Mouse (Mus musculus) stomach, embryonic 15.5 days (tissue): ENCODE results near the gene Ell. TPM values are rescaled to one million over a fixed set of nuclear protein-coding genes. Genes with fewer than 3 reads are reported as not detected.

Experiments used
- ATAC-seq: fragments of 200-750 bp; cut with Nextera tagmentation; 2 replicates; pipeline ENCODE4 v1.8.0; 2017; ENCODE audit warnings: low read depth, moderate number of reproducible peaks, moderate TSS enrichment; ENCODE audit not compliant: insufficient read depth, low FRiP score
- H3K27ac ChIP-seq: fragments of 300-500 bp; sonication (generic); 2 replicates; pipeline ENCODE4 v1.5.1; 2015; ENCODE audit warnings: mild to moderate bottlenecking, inconsistent platforms
- H3K27me3 ChIP-seq: fragments of 300-500 bp; sonication (generic); replicated peaks from 2 replicates; pipeline ENCODE4 v1.6.1; 2015; ENCODE audit warnings: inconsistent platforms
- H3K36me3 ChIP-seq: fragments of 300-500 bp; sonication (generic); 2 replicates; pipeline ENCODE4 v1.6.1; 2015; ENCODE audit warnings: inconsistent platforms
- H3K4me1 ChIP-seq: fragments of 300-500 bp; sonication (generic); 2 replicates; pipeline ENCODE4 v1.6.1; 2015; ENCODE audit warnings: inconsistent platforms
- H3K4me2 ChIP-seq: fragments of 300-500 bp; sonication (generic); 2 replicates; pipeline ENCODE4 v1.6.1; 2015; ENCODE audit warnings: mild to moderate bottlenecking, inconsistent platforms
- H3K4me3 ChIP-seq: fragments of 300-500 bp; sonication (generic); replicated peaks from 2 replicates; pipeline ENCODE4 v1.5.1; 2015; ENCODE audit warnings: inconsistent platforms
- H3K9ac ChIP-seq: fragments of 300-500 bp; sonication (generic); 2 replicates; pipeline ENCODE4 v1.6.1; 2015; ENCODE audit warnings: inconsistent platforms
- H3K9me3 ChIP-seq: fragments of 300-500 bp; sonication (generic); 2 replicates; pipeline ENCODE4 v1.6.1; 2016; ENCODE audit warnings: inconsistent platforms
- WGBS: fragments of 180-500 bp; shearing (Covaris S2); methylation state at CpG from one replicate; pipeline ENCODE4 v1.1.7; 2015; 5-methylcytosine and 5-hydroxymethylcytosine counted together
- polyA plus RNA-seq: library from polyadenylated mRNA; unstranded; fragments of >200 nt; fragmentation: Nextera tagmentation; extraction: Ambion mirVana; gene quantifications from 2 replicates; pipeline ENCODE4 v1.2.1, GENCODE M21; 2015

Gene Ell
- polyA plus RNA-seq: 16.1 and 17.7 TPM in 2 replicates

- H3K9ac ChIP-seq: peak within 1 kb of the TSS; percentile 83
- no peaks in the 10 kb centered on the region for H3K9me3 ChIP-seq
- peak; percentile 89 for ATAC-seq
- peak within 1 kb of the TSS; percentile 93 for H3K4me2 ChIP-seq
- H3K4me3 ChIP-seq: peak within 1 kb of the TSS; percentile 88
- no peaks in the 10 kb centered on the region for H3K27me3 ChIP-seq
- peaks cover 25% of the 10 kb centered on the region for H3K36me3 ChIP-seq
- WGBS: under 1% methylated on average over 57 of the region's 58 CpGs
- peaks cover 16% of the 10 kb centered on the region for H3K4me1 ChIP-seq
- H3K27ac ChIP-seq: peak within 1 kb of the TSS; percentile 96
Observed at GRCm38 (mm10) chr8:70539077-70539813, at the start of gene Ell. Gene Ell, plus strand, starts transcription at chr8:70539457.

DNA sequence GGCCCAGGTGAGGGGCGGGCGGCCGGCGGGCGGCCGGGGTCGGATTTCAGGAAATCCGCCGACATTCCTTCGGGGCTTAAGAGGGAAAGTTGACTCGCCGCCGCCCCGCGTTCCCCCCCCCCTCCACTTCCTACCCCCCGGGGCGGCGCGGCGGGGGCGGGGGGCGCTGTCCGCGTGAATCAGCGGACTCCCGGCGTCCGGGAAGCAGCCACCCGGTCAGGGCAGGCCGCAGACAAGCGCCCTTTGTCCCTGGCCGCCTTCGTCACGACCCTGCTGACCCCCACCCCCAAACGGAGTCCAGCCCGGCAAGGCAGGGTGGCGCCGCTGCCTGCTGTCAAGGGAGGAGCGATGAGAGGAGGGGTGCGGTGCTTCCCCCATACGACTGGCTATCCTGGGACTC is 49.7 kb upstream of the Ell start:
- Histone ChIP-seq H3K36me3 (no peaks in the 10 kb centered on the region), H3K4me2 (peak overlapping the region; percentile 65), H3K4me1 (peaks cover 56% of the 10 kb centered on the region), H3K9me3 (no peaks in the 10 kb centered on the region), H3K9ac (0 out of 2 replicates have a peak overlapping the region, but pooled peaks have one; percentile 1), H3K27ac (no peak overlapping the region), H3K4me3 (peak overlapping the region; percentile 35), H3K27me3 (peaks cover 96% of the 10 kb centered on the region)
- 3% methylated on average over 36 of the region's 41 CpGs for WGBS
- no peak for ATAC-seq

DNA sequence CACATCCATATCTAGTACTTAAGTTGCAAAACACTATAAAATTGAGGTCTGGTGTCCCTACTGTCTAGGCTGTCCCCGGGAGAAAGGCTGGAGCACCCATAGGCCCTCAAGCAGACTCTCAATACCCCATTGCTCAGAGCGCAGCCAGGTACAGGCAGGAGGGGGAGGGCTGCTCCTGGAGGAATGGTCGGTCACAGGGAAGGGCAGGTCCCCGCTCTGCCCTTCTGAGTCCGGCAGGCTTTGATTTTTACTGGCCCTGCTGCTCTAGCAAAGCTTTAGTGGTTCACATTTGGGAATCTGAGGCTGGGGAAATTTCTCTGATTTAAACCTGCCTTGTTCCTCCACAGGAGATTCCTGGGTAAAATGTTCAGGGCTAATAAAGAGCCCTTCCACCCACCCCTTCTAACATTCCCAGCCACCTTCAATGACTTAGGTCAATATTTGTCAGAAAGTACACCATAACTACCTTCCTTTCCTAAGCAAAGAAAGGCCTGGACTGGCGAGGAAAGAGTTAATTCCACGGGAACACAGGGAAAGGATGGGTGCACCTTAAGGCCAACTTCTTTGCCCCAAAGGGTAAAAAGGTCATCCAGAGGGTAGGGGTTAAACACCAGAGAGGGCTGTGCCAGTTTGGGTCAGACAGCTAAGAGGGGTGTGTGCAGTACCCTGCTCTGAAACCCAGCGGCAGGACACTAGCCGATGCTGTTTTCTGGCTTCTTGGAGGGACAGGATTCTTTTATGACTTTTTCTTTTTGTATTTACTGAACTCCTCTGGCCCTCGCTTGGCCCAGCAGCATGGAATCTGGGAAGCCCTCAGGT is 49.0 kb upstream of the Ell start:
- no peaks in the 10 kb centered on the region for H3K36me3 ChIP-seq
- peaks cover 96% of the 10 kb centered on the region for H3K27me3 ChIP-seq
- H3K4me1 ChIP-seq: peaks cover 57% of the 10 kb centered on the region
- no peak overlapping the region for H3K9ac ChIP-seq
- peak overlapping the region; percentile 35 for H3K4me3 ChIP-seq
- no peak overlapping the region for H3K27ac ChIP-seq
- WGBS: 25% methylated on average over 10 of the region's 10 CpGs
- H3K4me2 ChIP-seq: peak overlapping the region; percentile 65; the same call in 1 of the 2 replicates
- no peaks in the 10 kb centered on the region for H3K9me3 ChIP-seq
- no peak for ATAC-seq

GRCm38 (mm10) chr8:70490880-70491495 is 48.3 kb upstream of the Ell start:
- Histone ChIP-seq H3K9me3 (no peaks in the 10 kb centered on the region), H3K4me3 (no peak overlapping the region), H3K9ac (no peak overlapping the region), H3K4me2 (no peak overlapping the region; the same call in 1 of the 2 replicates), H3K27ac (no peak overlapping the region), H3K4me1 (peaks cover 57% of the 10 kb centered on the region), H3K27me3 (peaks cover 96% of the 10 kb centered on the region), H3K36me3 (no peaks in the 10 kb centered on the region)
- 9% methylated on average over 20 of the region's 20 CpGs for WGBS
- ATAC-seq: no peak

GRCm38 (mm10) chr8:70492664-70493640 is 46.3 kb upstream of the Ell start, which contains the start of gene Crlf1:
Gene Crlf1, plus strand, starts transcription at chr8:70493158.
- H3K27ac ChIP-seq: no peak within 1 kb of the TSS
- H3K4me2 ChIP-seq: peak within 1 kb of the TSS; percentile 82
- H3K4me1 ChIP-seq: peaks cover 51% of the 10 kb centered on the region
- peak within 1 kb of the TSS; percentile 39 for H3K4me3 ChIP-seq
- H3K9ac ChIP-seq: no peak within 1 kb of the TSS
- under 1% methylated on average over 70 of the region's 93 CpGs for WGBS
- ATAC-seq: no peak
- H3K27me3 ChIP-seq: peaks cover 98% of the 10 kb centered on the region
- H3K36me3 ChIP-seq: no peaks in the 10 kb centered on the region
- H3K9me3 ChIP-seq: no peaks in the 10 kb centered on the region

GRCm38 (mm10) chr8:70493692-70494415 is 45.4 kb upstream of the Ell start:
- 1% methylated on average over 47 of the region's 47 CpGs for WGBS
- Histone ChIP-seq H3K4me1 (peaks cover 42% of the 10 kb centered on the region), H3K4me3 (peak overlapping the region; percentile 39), H3K27me3 (peaks cover 98% of the 10 kb centered on the region), H3K9ac (no peak overlapping the region), H3K27ac (no peak overlapping the region), H3K9me3 (no peaks in the 10 kb centered on the region), H3K36me3 (no peaks in the 10 kb centered on the region), H3K4me2 (peak overlapping the region; percentile 82)
- ATAC-seq: no peak

- H3K27ac ChIP-seq: no peak overlapping the region
- no peak for ATAC-seq
- H3K4me1 ChIP-seq: peaks cover 35% of the 10 kb centered on the region
- H3K27me3 ChIP-seq: peaks cover 98% of the 10 kb centered on the region
- H3K9ac ChIP-seq: no peak overlapping the region
- H3K9me3 ChIP-seq: no peaks in the 10 kb centered on the region
- H3K36me3 ChIP-seq: no peaks in the 10 kb centered on the region
- peak overlapping the region; percentile 12; the same call in 1 of the 2 replicates for H3K4me3 ChIP-seq
- 4% methylated on average over 28 of the region's 28 CpGs for WGBS
- peak overlapping the region; percentile 82; the same call in 1 of the 2 replicates for H3K4me2 ChIP-seq
Observed at GRCm38 (mm10) chr8:70494416-70494945, 44.8 kb upstream of the Ell start.

DNA sequence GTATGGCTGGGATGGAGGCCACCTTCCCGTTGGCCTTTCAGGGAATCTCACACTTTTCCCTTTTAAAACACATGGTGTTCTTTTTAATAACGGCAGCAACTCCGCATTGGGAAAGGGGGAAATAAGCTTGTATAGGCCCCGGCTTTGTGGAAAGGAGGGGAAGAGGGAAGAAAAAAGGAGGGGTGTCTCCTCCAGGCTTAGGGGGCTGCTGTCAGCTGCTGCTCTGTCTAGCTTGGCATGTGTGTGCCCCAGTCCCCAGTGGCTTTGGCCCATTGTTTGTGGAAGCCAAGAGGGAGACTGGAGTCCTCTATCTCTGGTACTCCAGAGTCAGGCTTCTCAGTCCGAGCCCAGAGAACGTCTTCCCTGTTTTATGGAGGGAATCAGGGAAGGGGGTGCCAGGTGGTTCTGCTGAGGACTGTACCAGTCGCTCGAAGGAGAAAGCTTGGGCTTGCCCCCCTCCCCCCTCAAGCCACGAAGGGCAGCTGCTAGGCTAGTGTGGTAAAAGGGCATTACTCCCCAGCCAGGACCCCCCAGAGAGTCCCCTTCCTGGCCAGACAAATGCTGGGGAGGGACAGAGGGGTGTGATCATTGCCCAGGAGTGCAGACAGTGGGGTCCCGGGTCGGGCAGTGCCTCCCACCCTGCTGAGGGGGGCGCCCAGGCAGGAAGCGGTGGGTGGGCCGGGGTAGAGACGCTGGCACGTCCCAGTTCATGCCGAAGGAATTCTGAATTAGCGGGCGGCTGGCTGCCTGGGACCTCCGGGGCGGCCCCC is 44.1 kb upstream of the Ell start:
- Histone ChIP-seq H3K4me2 (no peak overlapping the region), H3K27me3 (peaks cover 98% of the 10 kb centered on the region), H3K27ac (no peak overlapping the region), H3K9ac (no peak overlapping the region), H3K4me3 (no peak overlapping the region; the same call in 1 of the 2 replicates), H3K9me3 (no peaks in the 10 kb centered on the region), H3K4me1 (peaks cover 30% of the 10 kb centered on the region), H3K36me3 (no peaks in the 10 kb centered on the region)
- WGBS: 8% methylated on average over 20 of the region's 21 CpGs
- ATAC-seq: no peak

DNA sequence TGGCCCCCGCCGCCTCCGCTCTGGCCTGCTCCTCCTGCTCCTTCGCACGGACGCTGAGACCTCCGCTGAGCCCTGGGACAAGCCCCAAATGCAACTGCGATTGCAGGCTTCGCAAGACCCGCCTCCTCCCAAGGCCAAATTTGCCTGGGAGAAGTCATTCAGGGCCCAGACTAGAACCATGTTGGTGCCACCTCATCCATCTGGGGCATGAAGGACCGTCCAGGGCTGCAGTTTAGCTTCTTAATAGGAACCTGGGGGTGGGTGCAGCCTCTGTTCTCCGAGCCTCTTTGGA is 43.5 kb upstream of the Ell start:
- H3K36me3 ChIP-seq: no peaks in the 10 kb centered on the region
- no peak overlapping the region for H3K9ac ChIP-seq
- no peak overlapping the region for H3K27ac ChIP-seq
- peaks cover 32% of the 10 kb centered on the region for H3K4me1 ChIP-seq
- 10% methylated on average over 12 of the region's 12 CpGs for WGBS
- no peaks in the 10 kb centered on the region for H3K9me3 ChIP-seq
- no peak overlapping the region for H3K4me2 ChIP-seq
- H3K27me3 ChIP-seq: peaks cover 98% of the 10 kb centered on the region
- H3K4me3 ChIP-seq: no peak overlapping the region; the same call in 1 of the 2 replicates
- ATAC-seq: no peak
